Mouse (Mus musculus) olfactory bulb, adult 2 months (tissue): ENCODE measurements around the gene P4hb. TPM values are rescaled to one million over a fixed set of nuclear protein-coding genes. Genes with fewer than 3 reads are reported as not detected.

Source experiments
- H3K27ac ChIP-seq: fragments of 200-500 bp; 2 replicates; pipeline ENCODE4 v1.5.1; 2012; ENCODE audit warnings: low read depth, low read length; ENCODE audit not compliant: insufficient read depth
- H3K4me1 ChIP-seq: fragments of 200-500 bp; 2 replicates; pipeline ENCODE4 v1.6.1; 2012; ENCODE audit warnings: low read length; ENCODE audit not compliant: control insufficient read depth, insufficient read depth
- H3K4me3 ChIP-seq: fragments of 200-500 bp; 2 replicates; pipeline ENCODE4 v1.5.1; 2012; ENCODE audit warnings: mild to moderate bottlenecking, low read depth, low read length, moderate library complexity; ENCODE audit not compliant: insufficient read depth
- CTCF ChIP-seq: fragments of 200-500 bp; IDR thresholded peaks from 2 replicates; pipeline ENCODE4 v1.5.1; 2012; ENCODE audit warnings: low read depth, mild to moderate bottlenecking, low read length, moderate library complexity; ENCODE audit not compliant: insufficient read depth
- POLR2A ChIP-seq: fragments of 200-500 bp; IDR thresholded peaks from 2 replicates; pipeline ENCODE4 v1.6.1; 2012; ENCODE audit warnings: mild to moderate bottlenecking, low read depth, low read length, moderate library complexity; ENCODE audit not compliant: insufficient read depth
- WGBS: fragments of 180-500 bp; shearing (Covaris S2); methylation state at CpG from one replicate; pipeline ENCODE4 v1.1.7; 2018; 5-methylcytosine and 5-hydroxymethylcytosine counted together
- polyA plus RNA-seq: library from polyadenylated mRNA; stranded (reverse); fragments of >200 nt; gene quantifications from 2 replicates; pipeline ENCODE4 v1.2.4, GENCODE M21; 2012; ENCODE audit warnings: low replicate concordance; ENCODE audit not compliant: missing spikeins, insufficient read depth, insufficient read length

The P4hb gene
- polyA plus RNA-seq, 1 experiment: 309 TPM

GRCm38 (mm10) chr11:120575940-120576339 lies 2.9 kb upstream of the P4hb start:
- no peak overlapping the region for H3K27ac ChIP-seq
- H3K4me3 ChIP-seq: no peak overlapping the region
- TF ChIP-seq CTCF (no peak), POLR2A (no peak)
- peaks cover 18% of the 10 kb centered on the region for H3K4me1 ChIP-seq

GRCm38 (mm10) chr11:120575046-120575445 lies 2.0 kb upstream of the P4hb start:
- Histone ChIP-seq H3K27ac (no peak overlapping the region), H3K4me1 (peaks cover 13% of the 10 kb centered on the region), H3K4me3 (no peak overlapping the region)
- 74% methylated on average over 2 of the region's 2 CpGs for WGBS
- TF ChIP-seq CTCF: no peak
- TF ChIP-seq POLR2A: no peak

GRCm38 (mm10) chr11:120574278-120574600 lies 1.2 kb upstream of the P4hb start:
- 30% methylated on average over 5 of the region's 5 CpGs for WGBS
- no peak overlapping the region for H3K4me3 ChIP-seq
- no peak for TF ChIP-seq CTCF
- TF ChIP-seq POLR2A: no peak
- peaks cover 5% of the 10 kb centered on the region; the same call in 1 of the 2 replicates for H3K4me1 ChIP-seq
- H3K27ac ChIP-seq: no peak overlapping the region

- peak overlapping the region; percentile 88 for H3K27ac ChIP-seq
- peak overlapping the region; percentile 85 for H3K4me3 ChIP-seq
- no peak for TF ChIP-seq POLR2A
- no peak for TF ChIP-seq CTCF
- under 1% methylated on average over 23 of the region's 23 CpGs for WGBS
- peaks cover 3% of the 10 kb centered on the region; the same call in 1 of the 2 replicates for H3K4me1 ChIP-seq
Observed at GRCm38 (mm10) chr11:120573585-120574277, 678 bp upstream of the P4hb start.

GRCm38 (mm10) chr11:120572417-120572751 lies 669 bp downstream of the P4hb start:
- H3K4me3 ChIP-seq: peak overlapping the region; percentile 85
- 0 out of 2 replicates have a peak overlapping the region, but pooled peaks have one; percentile 36 for H3K27ac ChIP-seq
- H3K4me1 ChIP-seq: peaks cover 3% of the 10 kb centered on the region; the same call in 1 of the 2 replicates
- TF ChIP-seq POLR2A (no peak), CTCF (no peak)
- WGBS: 0% methylated on average over 24 of the region's 24 CpGs

- 8% methylated on average over 11 of the region's 11 CpGs for WGBS
- Histone ChIP-seq H3K4me3 (peak overlapping the region; percentile 85), H3K27ac (no peak overlapping the region), H3K4me1 (peaks cover 3% of the 10 kb centered on the region; the same call in 1 of the 2 replicates)
- no peak for TF ChIP-seq POLR2A
- TF ChIP-seq CTCF: no peak
Observed at GRCm38 (mm10) chr11:120571754-120572416, 1.2 kb downstream of the P4hb start.

GRCm38 (mm10) chr11:120571122-120571521 lies 1.9 kb downstream of the P4hb start:
- Histone ChIP-seq H3K4me3 (no peak overlapping the region), H3K4me1 (peaks cover 3% of the 10 kb centered on the region; the same call in 1 of the 2 replicates)
- WGBS: 76% methylated on average over 3 of the region's 3 CpGs

GRCm38 (mm10) chr11:120568324-120568723 lies 4.7 kb downstream of the P4hb start:
- Histone ChIP-seq H3K4me1 (peaks cover 3% of the 10 kb centered on the region; the same call in 1 of the 2 replicates), H3K27ac (no peak overlapping the region), H3K4me3 (no peak overlapping the region)
- TF ChIP-seq POLR2A (no peak), CTCF (no peak)
- WGBS: 92% methylated on average over 6 of the region's 6 CpGs

More at GRCm38 (mm10) chr11:120571122-120571521, 1.9 kb downstream of the P4hb start:
- TF ChIP-seq POLR2A (no peak), CTCF (no peak)
- no peak overlapping the region for H3K27ac ChIP-seq

GRCm38 (mm10) chr11:120565114-120565513 lies 7.9 kb downstream of the P4hb start:
- H3K4me1 ChIP-seq: no peaks in the 10 kb centered on the region
- H3K4me3 ChIP-seq: no peak overlapping the region
- no peak overlapping the region for H3K27ac ChIP-seq
- WGBS: 79% methylated on average over 9 of the region's 9 CpGs
- no peak for TF ChIP-seq POLR2A
- TF ChIP-seq CTCF: no peak
